Mouse (Mus musculus) embryonic facial prominence, embryonic 12.5 days (tissue): ENCODE results near the gene Ipo9. TPM values are rescaled to one million over a fixed set of nuclear protein-coding genes. Genes with fewer than 3 reads are reported as not detected.
"Not testable (repeated sequence)": the region's sequence is repeated elsewhere in the genome, so short reads cannot be mapped to it uniquely, and the experiment has no call there.

Experiments
- ATAC-seq: fragments of 200-750 bp; cut with Nextera tagmentation; 2 replicates; pipeline ENCODE4 v1.8.0; 2017; ENCODE audit not compliant: insufficient number of reproducible peaks, insufficient read depth, low FRiP score, low TSS enrichment
- H3K27ac ChIP-seq: fragments of 300-500 bp; sonication (generic); 2 replicates; pipeline ENCODE4 v1.5.1; 2016; ENCODE audit warnings: mild to moderate bottlenecking
- H3K27me3 ChIP-seq: fragments of 300-500 bp; sonication (generic); 2 replicates; pipeline ENCODE4 v1.6.1; 2016; ENCODE audit warnings: mild to moderate bottlenecking, moderate library complexity
- H3K36me3 ChIP-seq: fragments of 300-500 bp; sonication (generic); 2 replicates; pipeline ENCODE4 v1.6.1; 2016; ENCODE audit warnings: mild to moderate bottlenecking
- H3K4me1 ChIP-seq: fragments of 300-500 bp; sonication (generic); 2 replicates; pipeline ENCODE4 v1.6.1; 2016
- H3K4me2 ChIP-seq: fragments of 300-500 bp; sonication (generic); replicated peaks from 2 replicates; pipeline ENCODE4 v1.6.1; 2016; ENCODE audit warnings: mild to moderate bottlenecking, moderate library complexity
- H3K4me3 ChIP-seq: fragments of 300-500 bp; sonication (generic); 2 replicates; pipeline ENCODE4 v1.5.1; 2016; ENCODE audit warnings: mild to moderate bottlenecking
- H3K9ac ChIP-seq: fragments of 300-500 bp; sonication (generic); 2 replicates; pipeline ENCODE4 v1.6.1; 2016; ENCODE audit warnings: mild to moderate bottlenecking, moderate library complexity
- H3K9me3 ChIP-seq: fragments of 300-500 bp; sonication (generic); 2 replicates; pipeline ENCODE4 v1.6.1; 2016; ENCODE audit warnings: mild to moderate bottlenecking, moderate library complexity
- WGBS: fragments of 180-500 bp; shearing (Covaris S2); methylation state at CpG from one replicate; pipeline ENCODE4 v1.1.7; 2016; 5-methylcytosine and 5-hydroxymethylcytosine counted together
- polyA plus RNA-seq: library from polyadenylated mRNA; unstranded; fragments of >200 nt; fragmentation: Nextera tagmentation; extraction: Ambion mirVana; gene quantifications from 2 replicates; pipeline ENCODE4 v1.2.1, GENCODE M21; 2016

Ipo9 gene
- polyA plus RNA-seq, 1 experiment from 2014 or later, result 183 TPM

GRCm38 (mm10) chr1:135381560-135381959 lies 48.7 kb downstream of the Ipo9 start:
- not testable (repeated sequence) for H3K9ac ChIP-seq, H3K27me3 ChIP-seq, H3K4me2 ChIP-seq, ATAC-seq, H3K9me3 ChIP-seq, H3K4me1 ChIP-seq, H3K4me3 ChIP-seq, H3K27ac ChIP-seq
- peaks cover 47% of the 10 kb centered on the region for H3K36me3 ChIP-seq
- WGBS, result 64% methylated on average over 6 of the region's 6 CpGs

GRCm38 (mm10) chr1:135380071-135380991 lies 50.0 kb downstream of the Ipo9 start:
- no peak overlapping the region for H3K27ac ChIP-seq
- H3K9me3 ChIP-seq, result no peaks in the 10 kb centered on the region

GRCm38 (mm10) chr1:135379048-135379447 lies 51.3 kb downstream of the Ipo9 start:
- peaks cover 5% of the 10 kb centered on the region for H3K4me1 ChIP-seq
- no peaks in the 10 kb centered on the region for H3K9me3 ChIP-seq
- H3K4me3 ChIP-seq, result no peak overlapping the region
- H3K4me2 ChIP-seq, result no peak overlapping the region
- peaks cover 22% of the 10 kb centered on the region for H3K36me3 ChIP-seq
- H3K27me3 ChIP-seq, result no peaks in the 10 kb centered on the region
- WGBS, result 57% methylated on average over 2 of the region's 2 CpGs
- ATAC-seq, result no peak
- no peak overlapping the region for H3K9ac ChIP-seq
- no peak overlapping the region for H3K27ac ChIP-seq

More at GRCm38 (mm10) chr1:135380071-135380991, 50.0 kb downstream of the Ipo9 start:
- peaks cover 35% of the 10 kb centered on the region for H3K36me3 ChIP-seq
- H3K27me3 ChIP-seq, result no peaks in the 10 kb centered on the region
- H3K4me3 ChIP-seq, result no peak overlapping the region
- no peak for ATAC-seq
- H3K4me1 ChIP-seq, result peaks cover 2% of the 10 kb centered on the region
- 77% methylated on average over 15 of the region's 15 CpGs for WGBS
- no peak overlapping the region for H3K4me2 ChIP-seq
- no peak overlapping the region for H3K9ac ChIP-seq

- 64% methylated on average over 9 of the region's 9 CpGs for WGBS
- Histone ChIP-seq H3K4me1 (peaks cover 5% of the 10 kb centered on the region), H3K27me3 (no peaks in the 10 kb centered on the region), H3K36me3 (peaks cover 18% of the 10 kb centered on the region), H3K9me3 (no peaks in the 10 kb centered on the region), H3K4me3 (no peak overlapping the region), H3K27ac (no peak overlapping the region), H3K4me2 (no peak overlapping the region), H3K9ac (no peak overlapping the region)
- ATAC-seq, result no peak
These were observed 51.7 kb downstream of the Ipo9 start for GRCm38 (mm10) chr1:135378576-135378975.

GRCm38 (mm10) chr1:135374868-135375581 lies 55.3 kb downstream of the Ipo9 start, which contains the start of gene Shisa4:
TSS of gene Shisa4 (minus strand) at chr1:135375237.
- Histone ChIP-seq H3K4me2 (peak within 1 kb of the TSS; percentile 88), H3K4me3 (peak within 1 kb of the TSS; percentile 68), H3K4me1 (peaks cover 12% of the 10 kb centered on the region), H3K9me3 (no peaks in the 10 kb centered on the region), H3K27ac (peak within 1 kb of the TSS; percentile 41; the same call in 1 of the 2 replicates), H3K27me3 (no peaks in the 10 kb centered on the region), H3K9ac (peak within 1 kb of the TSS; percentile 67), H3K36me3 (no peaks in the 10 kb centered on the region)
- 2% methylated on average over 38 of the region's 38 CpGs for WGBS
- peak; percentile 89 for ATAC-seq

- Histone ChIP-seq H3K4me1 (peaks cover 12% of the 10 kb centered on the region), H3K4me3 (peak overlapping the region; percentile 68), H3K9ac (peak overlapping the region; percentile 67), H3K27ac (peak overlapping the region; percentile 41; the same call in 1 of the 2 replicates), H3K27me3 (no peaks in the 10 kb centered on the region), H3K36me3 (no peaks in the 10 kb centered on the region), H3K9me3 (no peaks in the 10 kb centered on the region), H3K4me2 (peak overlapping the region; percentile 88)
- no peak for ATAC-seq
- 2% methylated on average over 19 of the region's 19 CpGs for WGBS
These were observed 56.0 kb downstream of the Ipo9 start for GRCm38 (mm10) chr1:135374175-135374867.

- H3K9ac ChIP-seq, result no peak overlapping the region
- no peak for ATAC-seq
- peaks cover 17% of the 10 kb centered on the region for H3K4me1 ChIP-seq
- H3K9me3 ChIP-seq, result no peaks in the 10 kb centered on the region
- H3K4me3 ChIP-seq, result no peak overlapping the region
- WGBS, result 68% methylated on average over 4 of the region's 4 CpGs
- H3K27me3 ChIP-seq, result no peaks in the 10 kb centered on the region
- H3K4me2 ChIP-seq, result 0 out of 2 replicates have a peak overlapping the region, but pooled peaks have one; percentile 0
- H3K27ac ChIP-seq, result no peak overlapping the region
- H3K36me3 ChIP-seq, result no peaks in the 10 kb centered on the region
These were observed 57.1 kb downstream of the Ipo9 start for GRCm38 (mm10) chr1:135373171-135373677.

GRCm38 (mm10) chr1:135369415-135369814 lies 60.9 kb downstream of the Ipo9 start:
- peaks cover 12% of the 10 kb centered on the region; the same call in 1 of the 2 replicates for H3K4me1 ChIP-seq
- H3K9ac ChIP-seq, result no peak overlapping the region
- H3K4me3 ChIP-seq, result no peak overlapping the region
- H3K4me2 ChIP-seq, result no peak overlapping the region
- H3K27ac ChIP-seq, result no peak overlapping the region
- ATAC-seq, result no peak
- H3K36me3 ChIP-seq, result no peaks in the 10 kb centered on the region
- no peaks in the 10 kb centered on the region for H3K27me3 ChIP-seq
- WGBS, result 87% methylated on average over 5 of the region's 5 CpGs
- no peaks in the 10 kb centered on the region for H3K9me3 ChIP-seq

- no peak for ATAC-seq
- 10% methylated on average over 14 of the region's 14 CpGs for WGBS
- Histone ChIP-seq H3K27me3 (no peaks in the 10 kb centered on the region), H3K4me1 (peaks cover 12% of the 10 kb centered on the region; the same call in 1 of the 2 replicates), H3K4me3 (peak overlapping the region; percentile 41; the same call in 1 of the 2 replicates), H3K4me2 (peak overlapping the region; percentile 86), H3K27ac (no peak overlapping the region), H3K36me3 (no peaks in the 10 kb centered on the region), H3K9me3 (no peaks in the 10 kb centered on the region), H3K9ac (peak overlapping the region; percentile 56; the same call in 1 of the 2 replicates)
These were observed 61.3 kb downstream of the Ipo9 start for GRCm38 (mm10) chr1:135368982-135369381.

- Histone ChIP-seq H3K9ac (peak overlapping the region; percentile 56), H3K27ac (no peak overlapping the region), H3K36me3 (no peaks in the 10 kb centered on the region), H3K27me3 (no peaks in the 10 kb centered on the region), H3K9me3 (no peaks in the 10 kb centered on the region), H3K4me3 (peak overlapping the region; percentile 41), H3K4me2 (peak overlapping the region; percentile 86), H3K4me1 (peaks cover 12% of the 10 kb centered on the region; the same call in 1 of the 2 replicates)
- 0 out of 2 replicates have a peak, but pooled peaks have one; percentile 71 for ATAC-seq
- WGBS, result under 1% methylated on average over 20 of the region's 20 CpGs
These were observed 62.1 kb downstream of the Ipo9 start for GRCm38 (mm10) chr1:135368245-135368644.

GRCm38 (mm10) chr1:135367595-135367994 lies 62.7 kb downstream of the Ipo9 start:
- H3K9ac ChIP-seq, result no peak overlapping the region
- no peaks in the 10 kb centered on the region for H3K27me3 ChIP-seq
- no peak overlapping the region for H3K4me3 ChIP-seq
- peaks cover 8% of the 10 kb centered on the region; the same call in 1 of the 2 replicates for H3K4me1 ChIP-seq
- ATAC-seq, result no peak
- no peak overlapping the region for H3K4me2 ChIP-seq
- no peaks in the 10 kb centered on the region for H3K9me3 ChIP-seq
- H3K27ac ChIP-seq, result no peak overlapping the region
- H3K36me3 ChIP-seq, result no peaks in the 10 kb centered on the region
- 73% methylated on average over 8 of the region's 8 CpGs for WGBS
